Comparison of ENCODE assay signal across 8 mouse cellular contexts in the genomic region with DNA sequence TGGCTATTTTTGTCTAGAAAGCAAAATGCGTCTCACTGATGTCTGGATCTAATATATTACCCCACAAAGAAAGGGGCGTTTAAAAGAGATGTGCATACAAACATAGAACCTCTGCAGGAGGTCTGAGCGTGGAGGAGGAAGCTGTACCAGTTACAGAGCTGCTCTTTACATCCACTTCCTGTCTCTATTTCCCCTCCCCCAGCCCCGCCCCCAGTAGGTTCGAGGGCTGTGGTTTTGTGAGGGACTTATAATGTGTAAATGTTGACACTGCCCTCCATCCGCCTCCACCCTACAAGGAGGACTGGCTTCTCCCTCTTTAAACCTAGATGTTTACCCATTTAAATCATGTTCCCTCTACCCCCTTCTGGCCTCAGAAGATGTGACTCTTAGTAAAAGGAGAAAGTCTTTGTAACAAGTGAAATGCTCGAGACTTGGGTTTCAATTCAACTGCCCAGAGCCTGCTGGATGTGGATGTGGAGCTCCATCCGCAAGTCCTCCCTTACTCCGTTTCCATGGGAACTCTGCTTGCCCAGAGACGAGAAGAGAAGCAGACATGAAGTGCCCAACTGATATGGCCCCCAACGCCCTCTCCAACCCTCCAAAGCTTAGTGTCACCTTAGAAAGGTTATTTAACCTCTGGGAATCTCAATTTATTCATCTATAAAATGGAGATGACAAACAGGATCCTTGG. TPM values are rescaled to one million over a fixed set of nuclear protein-coding genes. Genes with fewer than 3 reads are reported as not detected.
A peak's percentile ranks its signal among the peaks of the same experiment; 100 is the strongest.
DNase-seq lines count a peak whose midpoint lies in the region; ATAC-seq lines count a peak whose summit lies in the region.

No protein-coding gene starts in this region.

- H3K9ac ChIP-seq in midbrain, embryonic 15.5 days: no peak overlapping the region
- no peak overlapping the region for H3K9ac ChIP-seq in intestine, embryonic 15.5 days
- H3K9ac ChIP-seq in forebrain, embryonic 14.5 days (ENCODE audit: low read length): no peak overlapping the region

- H3K36me3 ChIP-seq in midbrain, embryonic 15.5 days (replicated peaks): no peaks in the 10 kb centered on the region
- peaks cover 90% of the 10 kb centered on the region for H3K36me3 ChIP-seq in midbrain, embryonic 10.5 days
- no peaks in the 10 kb centered on the region for H3K36me3 ChIP-seq in intestine, embryonic 15.5 days
- H3K36me3 ChIP-seq in forebrain, embryonic 14.5 days (ENCODE audit: control insufficient read depth, insufficient read depth, low read length): peaks cover 26% of the 10 kb centered on the region

- no peak for ATAC-seq in midbrain, embryonic 15.5 days (replicated peaks)
- ATAC-seq in intestine, embryonic 15.5 days: peak; percentile 57; the same call in 1 of the 2 replicates
- ATAC-seq in forebrain, embryonic 14.5 days: no peak

- 0 out of 2 replicates have a peak overlapping the region, but pooled peaks have one; percentile 41 for H3K27ac ChIP-seq in midbrain, embryonic 15.5 days
- no peak overlapping the region for H3K27ac ChIP-seq in midbrain, embryonic 10.5 days (replicated peaks)
- no peak overlapping the region for H3K27ac ChIP-seq in intestine, embryonic 15.5 days
- H3K27ac ChIP-seq in forebrain, embryonic 14.5 days (ENCODE audit: low read depth, low read length): no peak overlapping the region

- no peak overlapping the region for H3K4me2 ChIP-seq in midbrain, embryonic 15.5 days
- H3K4me2 ChIP-seq in intestine, embryonic 15.5 days (replicated peaks): no peak overlapping the region
- H3K4me2 ChIP-seq in forebrain, embryonic 14.5 days (ENCODE audit: low read length): no peak overlapping the region

- no peak for DNase-seq in midbrain, embryonic 10.5 days (ENCODE audit: low spot score)
- peak; percentile 48 to 63 for DNase-seq in monocyte, adult 2 months (ENCODE audit: low read depth in 1 of 2, low spot score in 2 of 2)
- peak; percentile 79 to 87 for DNase-seq in thymus, postnatal 36 days
- no peak for DNase-seq in ovary, adult 18-20 months (ENCODE audit: low spot score)
- DNase-seq in left cerebral cortex, adult 18-20 months (ENCODE audit: low spot score in 2 of 2): no peak
- DNase-seq in forebrain, embryonic 14.5 days (ENCODE audit: low spot score): no peak

- peaks cover 29% of the 10 kb centered on the region for H3K4me1 ChIP-seq in midbrain, embryonic 15.5 days
- H3K4me1 ChIP-seq in midbrain, embryonic 10.5 days: peaks cover 42% of the 10 kb centered on the region
- H3K4me1 ChIP-seq in intestine, embryonic 15.5 days (replicated peaks): 0 out of 2 replicates have a peak, but pooled peaks cover 5% of the 10 kb centered on the region
- H3K4me1 ChIP-seq in forebrain, embryonic 14.5 days (ENCODE audit: control insufficient read depth, insufficient read depth, low read length): peaks cover 13% of the 10 kb centered on the region

- no peaks in the 10 kb centered on the region for H3K27me3 ChIP-seq in midbrain, embryonic 15.5 days (replicated peaks)
- no peaks in the 10 kb centered on the region for H3K27me3 ChIP-seq in midbrain, embryonic 10.5 days (ENCODE audit: low read depth, poor library complexity, severe bottlenecking)
- no peaks in the 10 kb centered on the region for H3K27me3 ChIP-seq in intestine, embryonic 15.5 days (replicated peaks)
- no peaks in the 10 kb centered on the region for H3K27me3 ChIP-seq in forebrain, embryonic 14.5 days (replicated peaks; ENCODE audit: control insufficient read depth, insufficient read depth, low read length)

- 71% methylated on average over 11 of the region's 11 CpGs for WGBS in midbrain, embryonic 15.5 days
- 72% methylated on average over 11 of the region's 11 CpGs for WGBS in midbrain, embryonic 10.5 days
- 43% methylated on average over 11 of the region's 11 CpGs for WGBS in intestine, embryonic 15.5 days
- 70% methylated on average over 11 of the region's 11 CpGs for WGBS in forebrain, embryonic 14.5 days

- H3K4me3 ChIP-seq in midbrain, embryonic 15.5 days: no peak overlapping the region
- H3K4me3 ChIP-seq in midbrain, embryonic 10.5 days: no peak overlapping the region
- H3K4me3 ChIP-seq in intestine, embryonic 15.5 days (replicated peaks): no peak overlapping the region
- H3K4me3 ChIP-seq in forebrain, embryonic 14.5 days (ENCODE audit: low read depth, low read length): no peak overlapping the region

- H3K9me3 ChIP-seq in midbrain, embryonic 15.5 days: no peaks in the 10 kb centered on the region
- no peaks in the 10 kb centered on the region for H3K9me3 ChIP-seq in midbrain, embryonic 10.5 days (replicated peaks)
- H3K9me3 ChIP-seq in intestine, embryonic 15.5 days: no peaks in the 10 kb centered on the region
- no peaks in the 10 kb centered on the region for H3K9me3 ChIP-seq in forebrain, embryonic 14.5 days (replicated peaks; ENCODE audit: control insufficient read depth, low read length)

RNA-seq across cellular contexts. Expression of a gene that starts 43.7 kb away (rescaled TPM):
- polyA plus RNA-seq in midbrain, embryonic 15.5 days (2015; fragmentation: Nextera tagmentation; extraction: Ambion mirVana): 132 and 144 TPM in 2 replicates
- 111 and 117 TPM in 2 replicates for polyA plus RNA-seq in midbrain, embryonic 10.5 days (2016; fragmentation: Nextera tagmentation; extraction: Ambion mirVana)
- 113 and 119 TPM in 2 replicates for polyA plus RNA-seq in intestine, embryonic 15.5 days (2015; fragmentation: Nextera tagmentation; extraction: Ambion mirVana)
- 100 to 1,000 TPM; 112 to 114 TPM for total RNA-seq in left cerebral cortex, adult 18-20 months (2021)
- 100 and 129 TPM in 2 replicates for polyA plus RNA-seq in forebrain, embryonic 14.5 days (2014; fragmentation: Nextera tagmentation; extraction: Ambion mirVana)

Comparison
In these comparisons a context has a peak if more than half of its experiments do, and no peak if none do; other contexts are left out.
1. DNase-seq: peak in monocyte, adult 2 months (2 of 2) and thymus, postnatal 36 days (2 of 2); none in midbrain, embryonic 10.5 days (single experiment), ovary, adult 18-20 months (single experiment), left cerebral cortex, adult 18-20 months (0 of 2) and forebrain, embryonic 14.5 days (single experiment).